Mouse (Mus musculus): ENCODE data around the gene Itpr1. TPM values are rescaled to one million over a fixed set of nuclear protein-coding genes. Genes with fewer than 3 reads are reported as not detected.

Gene Itpr1
- polyA plus RNA-seq, 1 experiment from 2014 or later, result 7.4 TPM

DNA sequence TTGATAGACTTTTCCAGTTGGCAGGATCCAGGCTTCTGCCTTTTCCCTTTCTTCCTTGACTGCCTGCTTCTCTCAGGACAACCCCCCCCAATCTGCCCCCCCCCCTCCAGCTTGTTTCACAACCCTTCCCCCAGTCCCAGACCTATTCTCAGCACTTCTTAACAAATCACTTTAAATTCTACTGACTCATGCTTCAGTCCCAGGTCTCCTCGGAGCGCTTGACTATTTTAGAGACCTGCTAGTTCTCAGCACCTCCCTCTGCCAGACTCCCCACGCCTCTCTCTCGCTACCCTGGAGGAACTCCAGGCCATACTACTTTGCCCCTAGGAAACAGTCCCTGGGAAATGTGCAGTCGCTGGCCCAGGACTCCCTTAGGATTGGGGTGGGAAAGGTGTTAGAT, 223.7 kb downstream of the Itpr1 start:
- no peak overlapping the region for H3K27ac ChIP-seq (replicated peaks)
- 68% methylated on average over 5 of the region's 5 CpGs for WGBS
- H3K36me3 ChIP-seq, result 0 out of 2 replicates have a peak, but pooled peaks cover 5% of the 10 kb centered on the region
- peaks cover 7% of the 10 kb centered on the region; the same call in 1 of the 2 replicates for H3K4me1 ChIP-seq
- no peaks in the 10 kb centered on the region for H3K9me3 ChIP-seq
- no peak overlapping the region for H3K4me3 ChIP-seq
- ATAC-seq (ENCODE audit: low FRiP score, low read depth), result no peak
- H3K27me3 ChIP-seq, result no peaks in the 10 kb centered on the region
- no peak overlapping the region for H3K9ac ChIP-seq (replicated peaks)
- H3K4me2 ChIP-seq (replicated peaks), result no peak overlapping the region

DNA sequence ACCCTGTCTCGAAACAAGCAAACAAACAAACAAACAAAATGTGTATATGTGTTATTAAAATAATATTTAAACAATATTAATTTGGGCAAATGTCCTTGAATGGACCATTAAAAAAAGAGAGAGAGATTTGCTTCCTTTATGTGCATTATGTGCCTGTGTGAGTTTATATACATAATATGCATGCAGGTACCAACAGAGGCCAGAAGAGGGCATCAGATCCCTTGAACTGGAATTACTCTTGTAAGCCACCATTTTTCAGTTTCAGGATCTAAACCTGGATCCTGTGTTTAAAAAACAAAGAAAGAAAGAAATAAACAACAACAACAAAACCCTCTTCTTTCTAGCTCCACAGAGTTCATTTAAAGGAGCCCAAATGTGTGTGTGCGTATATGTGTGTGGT, 228.4 kb downstream of the Itpr1 start:
- Histone ChIP-seq H3K4me2 (replicated peaks) (no peak overlapping the region), H3K4me3 (no peak overlapping the region), H3K27ac (replicated peaks) (no peak overlapping the region), H3K9me3 (no peaks in the 10 kb centered on the region), H3K4me1 (no peaks in the 10 kb centered on the region), H3K36me3 (0 out of 2 replicates have a peak, but pooled peaks cover 5% of the 10 kb centered on the region), H3K9ac (replicated peaks) (no peak overlapping the region), H3K27me3 (no peaks in the 10 kb centered on the region)
- WGBS, result 91% methylated on average over 2 of the region's 2 CpGs
- ATAC-seq (ENCODE audit: low FRiP score, low read depth), result no peak

DNA sequence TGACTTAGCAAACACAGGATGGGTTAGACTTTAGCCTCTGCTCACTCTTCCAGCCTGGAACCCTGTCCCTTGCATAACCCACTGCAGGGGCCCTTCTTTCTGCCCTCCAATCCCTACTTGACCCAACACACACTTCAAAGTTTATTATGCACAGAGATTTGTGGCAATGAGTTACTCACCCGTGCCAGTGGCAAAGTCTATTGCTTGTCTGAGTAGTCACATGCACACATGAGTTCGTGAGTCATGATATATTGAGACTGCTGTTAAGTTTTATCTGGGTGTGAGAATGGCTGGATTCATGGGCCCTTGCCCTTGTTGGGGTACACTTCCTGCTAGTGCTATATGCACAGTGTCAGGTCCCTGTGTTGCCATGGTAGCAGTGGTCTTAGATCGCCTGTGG, 229.4 kb downstream of the Itpr1 start:
- ATAC-seq (ENCODE audit: low FRiP score, low read depth), result no peak
- H3K27ac ChIP-seq (replicated peaks), result no peak overlapping the region
- no peak overlapping the region for H3K9ac ChIP-seq (replicated peaks)
- H3K4me1 ChIP-seq, result no peaks in the 10 kb centered on the region
- 0 out of 2 replicates have a peak, but pooled peaks cover 5% of the 10 kb centered on the region for H3K36me3 ChIP-seq
- H3K4me2 ChIP-seq (replicated peaks), result no peak overlapping the region
- H3K27me3 ChIP-seq, result no peaks in the 10 kb centered on the region
- WGBS, result 87% methylated on average over 3 of the region's 3 CpGs
- H3K4me3 ChIP-seq, result no peak overlapping the region
- H3K9me3 ChIP-seq, result no peaks in the 10 kb centered on the region

DNA sequence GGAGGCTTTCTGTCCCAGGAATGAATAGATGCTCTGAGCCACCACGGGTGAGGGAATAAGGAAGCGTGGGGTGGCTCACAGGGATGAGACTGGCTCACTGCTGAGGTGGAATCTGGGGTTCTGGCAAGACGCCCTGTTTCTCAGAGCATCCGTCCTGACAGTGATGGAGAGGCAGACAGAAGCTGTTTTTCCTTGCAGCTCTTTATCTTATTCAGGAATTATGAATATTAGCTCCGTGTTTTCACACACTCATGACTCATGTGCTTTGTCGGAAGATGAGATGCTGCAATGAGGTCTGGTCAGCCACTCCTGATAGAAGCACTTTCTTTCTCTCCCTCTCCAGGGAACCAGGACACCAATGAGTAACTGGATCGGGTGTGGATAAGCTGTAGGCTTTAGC, 231.5 kb downstream of the Itpr1 start:
- no peak overlapping the region for H3K4me2 ChIP-seq (replicated peaks)
- H3K9ac ChIP-seq (replicated peaks), result no peak overlapping the region
- H3K9me3 ChIP-seq, result no peaks in the 10 kb centered on the region
- WGBS, result 90% methylated on average over 7 of the region's 7 CpGs
- no peak for ATAC-seq (ENCODE audit: low FRiP score, low read depth)
- H3K4me3 ChIP-seq, result no peak overlapping the region
- H3K27ac ChIP-seq (replicated peaks), result no peak overlapping the region
- no peaks in the 10 kb centered on the region for H3K4me1 ChIP-seq
- H3K27me3 ChIP-seq, result no peaks in the 10 kb centered on the region
- H3K36me3 ChIP-seq, result 0 out of 2 replicates have a peak, but pooled peaks cover 5% of the 10 kb centered on the region

DNA sequence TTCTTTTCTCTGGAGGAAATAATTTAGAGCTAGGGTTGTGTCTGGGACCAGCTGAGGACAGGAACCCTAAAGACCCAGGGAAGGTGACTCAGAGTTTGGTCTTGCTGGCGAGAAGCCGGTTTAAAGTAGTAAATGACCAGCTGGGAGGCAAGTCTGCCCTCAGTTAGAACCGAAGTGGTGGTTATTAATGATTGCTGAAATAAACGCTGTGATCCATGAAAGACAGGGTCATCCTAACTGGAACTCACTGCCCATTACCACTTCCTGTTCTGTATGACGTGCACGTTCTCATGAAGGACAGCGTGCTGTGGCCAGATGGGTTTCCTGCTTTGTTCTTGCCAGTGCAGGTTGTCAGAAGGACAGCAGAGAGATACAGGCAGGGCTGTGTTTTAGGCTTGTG, 232.1 kb downstream of the Itpr1 start:
- Histone ChIP-seq H3K4me1 (no peaks in the 10 kb centered on the region), H3K9me3 (no peaks in the 10 kb centered on the region), H3K4me2 (replicated peaks) (no peak overlapping the region), H3K27ac (replicated peaks) (no peak overlapping the region), H3K36me3 (0 out of 2 replicates have a peak, but pooled peaks cover 5% of the 10 kb centered on the region), H3K4me3 (no peak overlapping the region), H3K27me3 (no peaks in the 10 kb centered on the region), H3K9ac (replicated peaks) (no peak overlapping the region)
- WGBS, result 91% methylated on average over 7 of the region's 7 CpGs
- no peak for ATAC-seq (ENCODE audit: low FRiP score, low read depth)

DNA sequence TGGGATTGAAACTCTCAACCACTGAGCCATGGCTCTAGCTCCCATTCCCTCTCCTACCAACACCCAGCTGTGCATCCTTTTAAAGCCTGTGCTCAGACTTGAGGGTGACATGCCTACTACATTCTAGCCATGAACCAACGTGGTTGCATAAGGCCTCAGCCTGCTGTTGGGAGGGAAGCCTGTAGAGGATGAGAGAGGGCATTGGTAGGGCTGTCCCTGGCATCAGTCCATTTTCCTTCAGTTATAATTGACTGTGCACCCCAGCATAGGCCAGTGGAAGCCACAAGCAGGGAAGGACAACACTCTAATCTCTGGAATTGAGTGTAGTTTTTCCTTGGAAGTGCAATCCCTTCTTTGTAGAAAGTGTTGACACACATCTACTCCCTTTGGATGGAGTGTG, 233.9 kb downstream of the Itpr1 start:
- ATAC-seq (ENCODE audit: low FRiP score, low read depth), result no peak
- Histone ChIP-seq H3K36me3 (no peaks in the 10 kb centered on the region), H3K27me3 (no peaks in the 10 kb centered on the region), H3K27ac (replicated peaks) (no peak overlapping the region), H3K4me2 (replicated peaks) (no peak overlapping the region), H3K9ac (replicated peaks) (no peak overlapping the region), H3K4me1 (no peaks in the 10 kb centered on the region), H3K4me3 (no peak overlapping the region), H3K9me3 (no peaks in the 10 kb centered on the region)
- WGBS, result 85% methylated on average over 1 of the region's 1 CpGs

DNA sequence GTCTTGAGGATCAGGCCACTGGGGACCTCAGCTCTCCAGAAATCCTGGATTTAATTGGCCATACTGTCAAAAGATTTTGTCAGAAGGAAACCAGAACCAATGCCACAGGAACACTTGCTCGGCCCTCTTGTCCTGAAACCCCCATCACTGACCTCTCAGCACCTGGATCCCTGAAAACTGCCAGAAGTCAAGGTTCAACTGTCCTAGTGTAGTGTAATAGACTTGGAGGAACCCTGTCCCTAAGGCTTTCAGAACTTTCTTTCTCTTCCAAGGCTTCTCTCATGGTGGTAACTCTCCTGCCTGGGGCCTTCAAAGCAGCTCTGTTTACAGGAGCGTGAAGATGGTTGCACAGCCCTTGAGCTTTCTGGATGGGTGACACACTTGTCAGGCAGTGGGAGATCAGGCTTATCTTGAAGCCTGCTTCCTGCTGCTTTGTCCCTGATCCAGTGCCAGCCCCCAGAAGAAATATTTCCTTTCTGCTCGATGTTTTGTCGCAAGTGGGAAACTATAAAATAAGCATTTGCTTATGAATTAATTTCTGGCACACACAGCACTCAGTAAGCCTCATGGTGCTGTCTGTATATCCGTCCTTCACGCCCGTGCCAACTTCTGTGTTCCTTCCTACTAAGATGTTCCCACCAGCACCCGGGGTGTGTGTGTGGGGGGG, 234.4 kb downstream of the Itpr1 start:
- no peak overlapping the region for H3K4me3 ChIP-seq
- H3K4me1 ChIP-seq, result no peaks in the 10 kb centered on the region
- 79% methylated on average over 8 of the region's 8 CpGs for WGBS
- H3K27me3 ChIP-seq, result no peaks in the 10 kb centered on the region
- no peak overlapping the region for H3K9ac ChIP-seq (replicated peaks)
- H3K4me2 ChIP-seq (replicated peaks), result no peak overlapping the region
- no peak for ATAC-seq (ENCODE audit: low FRiP score, low read depth)
- H3K27ac ChIP-seq (replicated peaks), result no peak overlapping the region
- no peaks in the 10 kb centered on the region for H3K36me3 ChIP-seq
- no peaks in the 10 kb centered on the region for H3K9me3 ChIP-seq

DNA sequence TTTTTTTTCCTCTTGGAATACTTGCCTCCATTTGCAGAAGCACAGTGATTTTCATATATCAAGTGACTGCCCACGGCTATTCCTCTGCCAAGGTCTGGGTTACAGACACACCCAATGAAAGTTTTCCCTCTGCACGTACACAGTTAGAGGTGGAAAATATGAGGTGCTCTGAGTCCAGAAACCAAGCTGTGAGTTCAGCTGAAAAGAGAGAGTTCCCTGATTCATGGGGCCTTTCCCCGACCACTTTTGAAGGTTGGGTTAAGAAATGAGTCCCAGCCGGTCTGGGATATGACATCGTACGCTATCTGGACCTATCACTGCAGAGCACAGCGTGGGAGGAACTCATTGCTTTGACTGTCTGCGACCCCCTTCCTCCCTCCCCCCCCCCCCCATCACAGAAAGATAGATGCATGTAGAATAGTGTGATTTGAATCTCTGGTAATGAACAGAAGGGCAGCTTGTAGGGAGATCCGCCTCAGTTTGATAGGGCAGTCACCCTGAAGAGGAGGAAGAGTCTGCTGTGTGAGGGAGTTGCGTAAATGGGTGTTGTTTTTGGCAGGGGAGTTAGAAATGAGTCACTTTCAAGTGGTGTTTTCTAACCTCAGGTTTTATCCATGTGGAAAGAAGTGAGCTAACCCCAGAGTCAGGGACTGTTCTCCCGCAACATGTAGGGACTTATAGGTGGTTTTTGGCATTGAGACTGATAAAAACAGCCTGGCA, 235.3 kb downstream of the Itpr1 start:
- WGBS, result 82% methylated on average over 11 of the region's 11 CpGs
- H3K27me3 ChIP-seq, result no peaks in the 10 kb centered on the region

DNA sequence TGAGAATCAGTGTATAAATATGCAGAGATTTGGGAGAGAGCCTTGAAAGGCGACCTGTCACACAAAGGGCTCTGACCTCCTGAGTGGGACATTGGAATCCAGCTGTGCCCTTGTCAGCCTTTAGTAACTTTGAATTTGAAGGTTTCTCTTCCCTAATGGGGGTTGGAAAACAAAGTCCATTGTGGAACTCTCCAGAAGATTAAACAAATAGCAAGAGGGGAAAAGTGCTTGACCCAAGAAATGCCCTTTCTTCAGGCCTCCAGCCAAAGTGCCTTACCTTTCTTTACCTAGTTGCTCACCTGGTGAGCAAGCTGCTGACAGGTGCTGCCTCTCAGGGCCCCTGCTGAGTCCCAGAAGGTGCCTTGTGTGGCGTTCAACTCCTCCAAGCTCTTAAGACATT, 236.0 kb downstream of the Itpr1 start:
- Histone ChIP-seq H3K9ac (replicated peaks) (no peak overlapping the region), H3K36me3 (no peaks in the 10 kb centered on the region), H3K4me3 (no peak overlapping the region), H3K27ac (replicated peaks) (no peak overlapping the region), H3K4me2 (replicated peaks) (no peak overlapping the region), H3K27me3 (no peaks in the 10 kb centered on the region), H3K9me3 (no peaks in the 10 kb centered on the region), H3K4me1 (no peaks in the 10 kb centered on the region)
- no peak for ATAC-seq (ENCODE audit: low FRiP score, low read depth)
- WGBS, result 34% methylated on average over 2 of the region's 2 CpGs

More for the DNA sequence above, 235.3 kb downstream of the Itpr1 start:
- Histone ChIP-seq H3K4me2 (replicated peaks) (no peak overlapping the region), H3K9ac (replicated peaks) (no peak overlapping the region), H3K27ac (replicated peaks) (no peak overlapping the region), H3K36me3 (no peaks in the 10 kb centered on the region), H3K9me3 (no peaks in the 10 kb centered on the region), H3K4me1 (no peaks in the 10 kb centered on the region), H3K4me3 (no peak overlapping the region)
- ATAC-seq (ENCODE audit: low FRiP score, low read depth), result no peak

DNA sequence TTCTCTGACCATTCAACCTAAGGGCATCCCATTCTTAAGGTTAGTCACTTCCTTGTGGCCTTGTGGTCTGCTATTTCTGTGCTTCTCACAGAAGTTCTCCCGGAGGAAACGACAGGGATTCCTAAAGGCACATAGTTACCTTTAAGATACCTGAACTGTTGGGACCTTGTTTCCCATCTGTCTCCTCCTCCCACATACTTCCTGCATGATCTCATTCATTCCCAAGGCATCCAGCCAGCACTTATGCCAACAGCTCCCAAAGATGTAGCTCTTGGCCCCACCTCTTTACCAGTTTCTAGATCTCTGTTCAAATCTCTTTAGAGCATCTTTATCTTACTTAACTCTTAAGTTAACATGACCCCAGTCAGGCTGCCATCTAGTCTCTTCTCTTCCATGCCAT, 238.6 kb downstream of the Itpr1 start:
- 89% methylated on average over 2 of the region's 2 CpGs for WGBS
- no peak for ATAC-seq (ENCODE audit: low FRiP score, low read depth)
- Histone ChIP-seq H3K9me3 (no peaks in the 10 kb centered on the region), H3K36me3 (no peaks in the 10 kb centered on the region), H3K4me1 (peaks cover 13% of the 10 kb centered on the region), H3K9ac (replicated peaks) (no peak overlapping the region), H3K27me3 (peaks cover 7% of the 10 kb centered on the region; the same call in 1 of the 2 replicates), H3K4me2 (replicated peaks) (no peak overlapping the region), H3K4me3 (no peak overlapping the region), H3K27ac (replicated peaks) (no peak overlapping the region)

DNA sequence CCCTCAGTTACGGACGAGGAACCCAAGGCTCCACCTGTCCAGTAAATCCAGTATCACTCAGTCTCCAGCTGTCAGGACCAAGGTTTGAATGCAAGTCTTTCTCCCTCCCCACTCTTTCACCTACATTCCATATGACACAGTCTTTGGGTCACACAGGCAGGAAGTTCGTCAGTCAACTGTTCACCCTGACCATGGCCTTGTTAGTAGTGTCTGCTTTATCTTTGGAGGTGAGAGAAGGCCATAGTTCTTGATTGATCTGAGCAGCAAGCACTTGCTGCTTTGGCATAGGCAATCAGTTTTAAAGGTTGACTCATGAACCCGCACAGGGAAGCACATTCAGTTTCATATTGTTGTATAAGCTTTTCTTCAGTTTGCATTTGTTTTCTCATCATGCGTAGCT, 240.7 kb downstream of the Itpr1 start:
- no peak overlapping the region for H3K4me2 ChIP-seq (replicated peaks)
- peaks cover 21% of the 10 kb centered on the region for H3K4me1 ChIP-seq
- H3K27ac ChIP-seq (replicated peaks), result no peak overlapping the region
- 91% methylated on average over 5 of the region's 5 CpGs for WGBS
- ATAC-seq (ENCODE audit: low FRiP score, low read depth), result no peak
- no peaks in the 10 kb centered on the region for H3K9me3 ChIP-seq
- no peaks in the 10 kb centered on the region for H3K36me3 ChIP-seq
- H3K27me3 ChIP-seq, result peaks cover 7% of the 10 kb centered on the region; the same call in 1 of the 2 replicates
- H3K9ac ChIP-seq (replicated peaks), result no peak overlapping the region
- H3K4me3 ChIP-seq, result no peak overlapping the region

DNA sequence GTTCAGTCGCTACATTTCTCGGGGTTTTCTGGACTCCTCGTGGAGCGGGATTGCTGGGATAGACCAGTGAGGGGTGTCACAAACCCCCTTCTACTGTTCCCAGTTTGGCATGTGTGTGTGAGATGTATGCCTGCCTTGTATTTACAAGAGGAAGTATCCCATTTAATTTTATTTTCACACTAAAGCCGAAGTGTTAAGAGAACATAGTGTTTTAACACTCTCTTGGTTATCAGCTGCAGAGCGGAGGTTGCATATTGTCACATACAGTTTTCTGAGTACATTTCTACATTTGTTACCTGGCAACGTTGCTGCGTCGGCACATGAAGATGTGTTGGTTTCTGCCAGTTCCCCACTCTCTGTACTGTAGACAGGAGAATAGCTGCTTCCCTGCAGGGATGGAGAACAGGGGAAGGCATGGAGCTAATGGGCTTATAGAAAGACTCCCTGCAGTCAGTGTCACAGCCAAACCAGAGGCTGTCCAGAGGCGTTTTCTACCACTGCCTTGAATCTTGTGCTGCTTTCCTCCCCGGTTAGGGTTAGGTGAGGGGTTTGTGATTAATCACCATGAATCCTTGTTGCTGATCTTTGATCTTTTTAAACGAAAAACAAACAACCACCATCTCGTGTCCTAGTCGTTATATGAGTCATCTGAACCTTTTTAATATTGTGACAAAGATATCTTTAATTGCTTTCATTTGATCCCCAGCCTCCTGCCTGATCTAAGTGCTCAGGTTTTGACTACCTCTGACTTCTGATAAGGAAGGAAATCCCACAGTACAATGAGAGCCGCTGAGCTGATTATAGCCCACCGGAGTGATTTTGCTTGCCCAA, 241.4 kb downstream of the Itpr1 start:
- no peak for ATAC-seq (ENCODE audit: low FRiP score, low read depth)
- H3K36me3 ChIP-seq, result no peaks in the 10 kb centered on the region
- no peaks in the 10 kb centered on the region for H3K9me3 ChIP-seq
- no peak overlapping the region for H3K4me2 ChIP-seq (replicated peaks)
- no peak overlapping the region for H3K27ac ChIP-seq (replicated peaks)
- H3K4me1 ChIP-seq, result peaks cover 21% of the 10 kb centered on the region
- H3K4me3 ChIP-seq, result no peak overlapping the region
- peaks cover 7% of the 10 kb centered on the region; the same call in 1 of the 2 replicates for H3K27me3 ChIP-seq
- 67% methylated on average over 16 of the region's 16 CpGs for WGBS
- no peak overlapping the region for H3K9ac ChIP-seq (replicated peaks)
